Mouse (Mus musculus) bone marrow macrophage, adult 2 months (primary cell): ENCODE data around the gene Ccdc71. TPM values are rescaled to one million over a fixed set of nuclear protein-coding genes. Genes with fewer than 3 reads are reported as not detected.

Experiments
- H3K27ac ChIP-seq: 2 replicates; pipeline ENCODE4 v1.5.1; 2012; ENCODE audit warnings: low read depth, low read length; ENCODE audit not compliant: insufficient read depth
- H3K4me1 ChIP-seq: 2 replicates; pipeline ENCODE4 v1.6.1; 2012; ENCODE audit warnings: low read length; ENCODE audit not compliant: control insufficient read depth, insufficient read depth
- H3K4me3 ChIP-seq: 2 replicates; pipeline ENCODE4 v1.5.1; 2012; ENCODE audit warnings: mild to moderate bottlenecking, low read length, moderate library complexity; ENCODE audit not compliant: insufficient read depth
- CTCF ChIP-seq: IDR thresholded peaks from 2 replicates; pipeline ENCODE4 v1.5.1; 2012; ENCODE audit warnings: low read depth, mild to moderate bottlenecking, low read length, moderate library complexity
- POLR2A ChIP-seq: IDR thresholded peaks from 2 replicates; pipeline ENCODE4 v1.6.1; 2012; ENCODE audit warnings: mild to moderate bottlenecking, low read depth, low read length, borderline replicate concordance
- polyA plus RNA-seq: library from polyadenylated mRNA; stranded (reverse); fragments of >200 nt; gene quantifications from 2 replicates; pipeline ENCODE4 v1.2.4, GENCODE M21; 2012; ENCODE audit not compliant: missing spikeins, insufficient read depth, insufficient read length

The Ccdc71 gene
- polyA plus RNA-seq, 1 experiment, result 17.3 TPM

GRCm38 (mm10) chr9:108456953-108457352 is 3.4 kb upstream of the Ccdc71 start:
- no peak overlapping the region for H3K4me3 ChIP-seq
- no peak overlapping the region for H3K27ac ChIP-seq
- TF ChIP-seq POLR2A (no peak), CTCF (no peak)
- peaks cover 21% of the 10 kb centered on the region for H3K4me1 ChIP-seq

- Histone ChIP-seq H3K4me1 (peaks cover 21% of the 10 kb centered on the region), H3K4me3 (peak overlapping the region; percentile 73; the same call in 1 of the 2 replicates), H3K27ac (peak overlapping the region; percentile 45)
- TF ChIP-seq POLR2A (no peak), CTCF (no peak)
These were observed 398 bp upstream of the Ccdc71 start for GRCm38 (mm10) chr9:108459939-108460318.

GRCm38 (mm10) chr9:108461181-108461631 is 879 bp downstream of the Ccdc71 start, which contains the start of gene Klhdc8b:
Gene Klhdc8b, minus strand, starts transcription at chr9:108461581.
- peak within 1 kb of the TSS; percentile 73 for H3K4me3 ChIP-seq
- peak within 1 kb of the TSS; percentile 49 for H3K27ac ChIP-seq
- no peak for TF ChIP-seq POLR2A
- TF ChIP-seq CTCF, result no peak
- H3K4me1 ChIP-seq, result peaks cover 21% of the 10 kb centered on the region

GRCm38 (mm10) chr9:108461675-108462074 is 1.3 kb downstream of the Ccdc71 start:
- Histone ChIP-seq H3K4me3 (peak overlapping the region; percentile 73), H3K4me1 (peaks cover 21% of the 10 kb centered on the region), H3K27ac (no peak overlapping the region)
- TF ChIP-seq CTCF, result no peak
- TF ChIP-seq POLR2A, result no peak

GRCm38 (mm10) chr9:108462192-108462591 is 1.9 kb downstream of the Ccdc71 start:
- TF ChIP-seq CTCF (no peak), POLR2A (no peak)
- H3K27ac ChIP-seq, result no peak overlapping the region
- no peak overlapping the region for H3K4me3 ChIP-seq
- H3K4me1 ChIP-seq, result peaks cover 21% of the 10 kb centered on the region

GRCm38 (mm10) chr9:108463713-108464112 is 3.4 kb downstream of the Ccdc71 start:
- H3K27ac ChIP-seq, result no peak overlapping the region
- TF ChIP-seq CTCF, result no peak
- TF ChIP-seq POLR2A, result no peak

GRCm38 (mm10) chr9:108466219-108466618 is 5.9 kb downstream of the Ccdc71 start:
- Histone ChIP-seq H3K4me3 (no peak overlapping the region), H3K27ac (no peak overlapping the region), H3K4me1 (peaks cover 11% of the 10 kb centered on the region)
- TF ChIP-seq CTCF (no peak), POLR2A (no peak)

More at GRCm38 (mm10) chr9:108463713-108464112, 3.4 kb downstream of the Ccdc71 start:
- peaks cover 21% of the 10 kb centered on the region for H3K4me1 ChIP-seq
- H3K4me3 ChIP-seq, result no peak overlapping the region

- TF ChIP-seq POLR2A (no peak), CTCF (no peak)
- no peak overlapping the region for H3K4me3 ChIP-seq
- peaks cover 4% of the 10 kb centered on the region for H3K4me1 ChIP-seq
- no peak overlapping the region for H3K27ac ChIP-seq
These were observed 9.1 kb downstream of the Ccdc71 start for GRCm38 (mm10) chr9:108469430-108469829.

GRCm38 (mm10) chr9:108469845-108470244 is 9.5 kb downstream of the Ccdc71 start:
- H3K27ac ChIP-seq, result no peak overlapping the region
- H3K4me1 ChIP-seq, result peaks cover 6% of the 10 kb centered on the region
- TF ChIP-seq POLR2A, result no peak
- no peak for TF ChIP-seq CTCF
- H3K4me3 ChIP-seq, result no peak overlapping the region

- peaks cover 12% of the 10 kb centered on the region for H3K4me1 ChIP-seq
- TF ChIP-seq CTCF, result no peak
- TF ChIP-seq POLR2A, result no peak
- H3K27ac ChIP-seq, result no peak overlapping the region
- H3K4me3 ChIP-seq, result no peak overlapping the region
These were observed 14.2 kb downstream of the Ccdc71 start for GRCm38 (mm10) chr9:108474528-108474927.

- TF ChIP-seq CTCF, result no peak
- TF ChIP-seq POLR2A, result no peak
These were observed 18.4 kb downstream of the Ccdc71 start for GRCm38 (mm10) chr9:108478638-108479156.

More at GRCm38 (mm10) chr9:108478638-108479156, 18.4 kb downstream of the Ccdc71 start:
- Histone ChIP-seq H3K4me3 (peak overlapping the region; percentile 23), H3K4me1 (peaks cover 12% of the 10 kb centered on the region), H3K27ac (no peak overlapping the region)
